Mouse (Mus musculus): ENCODE results near the gene F5. TPM values are rescaled to one million over a fixed set of nuclear protein-coding genes. Genes with fewer than 3 reads are reported as not detected.

Gene F5
- total and polyA plus RNA-seq, 3 experiments = not detected

GRCm38 (mm10) chr1:164115647-164116046 is 36.0 kb upstream of the F5 start:
- H3K79me2 ChIP-seq (ENCODE audit: control insufficient read depth, insufficient read depth, low read length, poor library complexity) = no peaks in the 10 kb centered on the region
- H3K9me3 ChIP-seq (replicated peaks; ENCODE audit: insufficient read depth, low read length) = no peaks in the 10 kb centered on the region
- peaks cover 2% of the 10 kb centered on the region in 2 experiments; a peak in 3 of 4 replicates for H3K27me3 ChIP-seq (ENCODE audit: control insufficient read depth in 1 of 2, insufficient read depth in 2 of 2, low read length in 2 of 2)
- H3K4me1 ChIP-seq (ENCODE audit: control insufficient read depth in 1 of 2, insufficient read depth in 2 of 2, low read length in 2 of 2) = no peaks in the 10 kb centered on the region
- TF ChIP-seq BHLHE40 (IDR thresholded peaks at IDR 0.05; ENCODE audit: borderline replicate concordance, low read depth, low read length) (no peak), ZC3H11A (IDR thresholded peaks at IDR 0.05; ENCODE audit: low read depth, low read length) (no peak), POLR2A (IDR thresholded peaks at IDR 0.05; ENCODE audit: control insufficient read depth in 1 of 2, insufficient read depth in 1 of 2, low read depth in 1 of 2, low read length in 2 of 2, poor library complexity in 1 of 2) (no peak), TBP (IDR thresholded peaks at IDR 0.05; ENCODE audit: low read depth, low read length) (no peak), SMC3 (IDR thresholded peaks at IDR 0.05; ENCODE audit: low read depth, low read length) (no peak)
- H3K27ac ChIP-seq (ENCODE audit: control insufficient read depth, low read depth, low read length) = no peak overlapping the region
- no peak overlapping the region for H3K4me3 ChIP-seq (ENCODE audit: control insufficient read depth in 1 of 2, insufficient read depth in 1 of 2, low read depth in 2 of 2, low read length in 2 of 2)
- H3K36me3 ChIP-seq (ENCODE audit: control insufficient read depth in 1 of 2, insufficient read depth in 2 of 2, low read length in 2 of 2) = no peaks in the 10 kb centered on the region
- DNase-seq (ENCODE audit: low read depth, low spot score) = no peak
- H3K9ac ChIP-seq (ENCODE audit: control insufficient read depth, low read depth, low read length, poor library complexity, severe bottlenecking) = no peak overlapping the region

DNA sequence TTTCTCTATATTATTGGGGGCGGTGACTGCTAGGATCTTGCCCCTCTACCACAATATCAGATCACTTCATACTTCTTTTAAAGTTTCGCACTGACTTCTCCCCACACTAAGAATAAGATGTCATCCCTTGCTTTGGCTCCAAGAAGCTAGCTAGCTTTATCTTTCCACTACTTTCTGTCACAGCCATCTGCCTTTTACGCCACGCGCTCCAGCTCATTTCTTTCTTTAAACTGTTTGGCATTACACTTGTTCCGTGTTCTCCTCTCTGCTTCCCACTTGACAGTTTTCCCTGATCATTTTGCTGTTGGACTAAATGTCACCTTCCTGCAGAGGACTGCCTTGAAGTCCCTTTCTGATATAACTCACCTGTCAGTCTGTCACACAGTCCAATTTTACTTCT is 33.8 kb upstream of the F5 start:
- no peaks in the 10 kb centered on the region for H3K4me1 ChIP-seq (ENCODE audit: control insufficient read depth in 1 of 2, insufficient read depth in 2 of 2, low read length in 2 of 2)
- H3K27me3 ChIP-seq (ENCODE audit: control insufficient read depth in 1 of 2, insufficient read depth in 2 of 2, low read length in 2 of 2) = peaks cover 2 to 4% of the 10 kb centered on the region in 2 experiments; a peak in 3 of 4 replicates
- H3K36me3 ChIP-seq (ENCODE audit: control insufficient read depth in 1 of 2, insufficient read depth in 2 of 2, low read length in 2 of 2) = no peaks in the 10 kb centered on the region
- no peaks in the 10 kb centered on the region for H3K79me2 ChIP-seq (ENCODE audit: control insufficient read depth, insufficient read depth, low read length, poor library complexity)
- DNase-seq (ENCODE audit: low read depth, low spot score) = no peak
- no peaks in the 10 kb centered on the region for H3K9me3 ChIP-seq (replicated peaks; ENCODE audit: insufficient read depth, low read length)
- TF ChIP-seq ZKSCAN1 (IDR thresholded peaks at IDR 0.05; ENCODE audit: low read depth, low read length) (no peak), E2F4 (IDR thresholded peaks at IDR 0.05; ENCODE audit: borderline replicate concordance, low read depth, low read length) (no peak), ZC3H11A (IDR thresholded peaks at IDR 0.05; ENCODE audit: low read depth, low read length) (no peak)
- no peak overlapping the region for H3K4me3 ChIP-seq (ENCODE audit: control insufficient read depth in 1 of 2, insufficient read depth in 1 of 2, low read depth in 2 of 2, low read length in 2 of 2)
- no peak overlapping the region for H3K27ac ChIP-seq (ENCODE audit: control insufficient read depth, low read depth, low read length)
- no peak overlapping the region for H3K9ac ChIP-seq (ENCODE audit: control insufficient read depth, low read depth, low read length, poor library complexity, severe bottlenecking)

GRCm38 (mm10) chr1:164119892-164120776 is 31.5 kb upstream of the F5 start:
- TF ChIP-seq RCOR1 (IDR thresholded peaks at IDR 0.05; ENCODE audit: low read depth, low read length) = no peak
- TF ChIP-seq E2F4 (IDR thresholded peaks at IDR 0.05; ENCODE audit: borderline replicate concordance, low read depth, low read length) = no peak
- no peak for TF ChIP-seq RAD21 (IDR thresholded peaks at IDR 0.05; ENCODE audit: low read depth, low read length)
- no peak for TF ChIP-seq MYB (IDR thresholded peaks at IDR 0.05; ENCODE audit: low read depth, low read length)
- TF ChIP-seq CHD1 (IDR thresholded peaks at IDR 0.05; ENCODE audit: low read depth, low read length) = no peak
- TF ChIP-seq MYC (IDR thresholded peaks at IDR 0.05; ENCODE audit: low read depth, low read length) = no peak
- TF ChIP-seq JUND (IDR thresholded peaks at IDR 0.05; ENCODE audit: low read depth, low read length) = no peak
- TF ChIP-seq ELF1 (IDR thresholded peaks at IDR 0.05; ENCODE audit: low read depth, low read length) = no peak
- no peak for TF ChIP-seq ZC3H11A (IDR thresholded peaks at IDR 0.05; ENCODE audit: low read depth, low read length)
- TF ChIP-seq CHD2 (IDR thresholded peaks at IDR 0.05; ENCODE audit: low read length) = no peak
- no peak for TF ChIP-seq USF2 (IDR thresholded peaks at IDR 0.05; ENCODE audit: borderline replicate concordance in 1 of 2, insufficient read depth in 1 of 2, low read depth in 1 of 2, low read length in 2 of 2)
- no peak for TF ChIP-seq ZMIZ1 (IDR thresholded peaks at IDR 0.05; ENCODE audit: low read depth, low read length)
- no peak for TF ChIP-seq SMC3 (IDR thresholded peaks at IDR 0.05; ENCODE audit: low read depth, low read length)
- TF ChIP-seq ZKSCAN1 (IDR thresholded peaks at IDR 0.05; ENCODE audit: low read depth, low read length) = no peak
- TF ChIP-seq ZNF384 (IDR thresholded peaks at IDR 0.05; ENCODE audit: low read depth, low read length) = no peak
- no peak for TF ChIP-seq BHLHE40 (IDR thresholded peaks at IDR 0.05; ENCODE audit: borderline replicate concordance, low read depth, low read length)
- TF ChIP-seq GATA1 (IDR thresholded peaks at IDR 0.05; ENCODE audit: low read depth, low read length) = no peak
- TF ChIP-seq MEF2A (IDR thresholded peaks at IDR 0.05; ENCODE audit: extremely low read depth, insufficient replicate concordance, low read depth, low read length, poor library complexity, severe bottlenecking) = no peak
- Histone ChIP-seq H3K4me3 (ENCODE audit: control insufficient read depth in 1 of 2, insufficient read depth in 1 of 2, low read depth in 2 of 2, low read length in 2 of 2) (no peak overlapping the region), H3K79me2 (ENCODE audit: control insufficient read depth, insufficient read depth, low read length, poor library complexity) (no peaks in the 10 kb centered on the region), H3K9me3 (replicated peaks; ENCODE audit: insufficient read depth, low read length) (no peaks in the 10 kb centered on the region), H3K36me3 (ENCODE audit: control insufficient read depth in 1 of 2, insufficient read depth in 2 of 2, low read length in 2 of 2) (no peaks in the 10 kb centered on the region), H3K4me1 (ENCODE audit: control insufficient read depth in 1 of 2, insufficient read depth in 2 of 2, low read length in 2 of 2) (no peaks in the 10 kb centered on the region), H3K27ac (ENCODE audit: control insufficient read depth, low read depth, low read length) (no peak overlapping the region), H3K9ac (ENCODE audit: control insufficient read depth, low read depth, low read length, poor library complexity, severe bottlenecking) (no peak overlapping the region), H3K27me3 (ENCODE audit: control insufficient read depth in 1 of 2, insufficient read depth in 2 of 2, low read length in 2 of 2) (peaks cover 3% of the 10 kb centered on the region in 2 experiments; a peak in 2 of 4 replicates)
- no peak for DNase-seq (ENCODE audit: low read depth, low spot score)

Measured in MEL (cell line).